8 mouse cellular contexts compared by ENCODE assay signal in the genomic region with DNA sequence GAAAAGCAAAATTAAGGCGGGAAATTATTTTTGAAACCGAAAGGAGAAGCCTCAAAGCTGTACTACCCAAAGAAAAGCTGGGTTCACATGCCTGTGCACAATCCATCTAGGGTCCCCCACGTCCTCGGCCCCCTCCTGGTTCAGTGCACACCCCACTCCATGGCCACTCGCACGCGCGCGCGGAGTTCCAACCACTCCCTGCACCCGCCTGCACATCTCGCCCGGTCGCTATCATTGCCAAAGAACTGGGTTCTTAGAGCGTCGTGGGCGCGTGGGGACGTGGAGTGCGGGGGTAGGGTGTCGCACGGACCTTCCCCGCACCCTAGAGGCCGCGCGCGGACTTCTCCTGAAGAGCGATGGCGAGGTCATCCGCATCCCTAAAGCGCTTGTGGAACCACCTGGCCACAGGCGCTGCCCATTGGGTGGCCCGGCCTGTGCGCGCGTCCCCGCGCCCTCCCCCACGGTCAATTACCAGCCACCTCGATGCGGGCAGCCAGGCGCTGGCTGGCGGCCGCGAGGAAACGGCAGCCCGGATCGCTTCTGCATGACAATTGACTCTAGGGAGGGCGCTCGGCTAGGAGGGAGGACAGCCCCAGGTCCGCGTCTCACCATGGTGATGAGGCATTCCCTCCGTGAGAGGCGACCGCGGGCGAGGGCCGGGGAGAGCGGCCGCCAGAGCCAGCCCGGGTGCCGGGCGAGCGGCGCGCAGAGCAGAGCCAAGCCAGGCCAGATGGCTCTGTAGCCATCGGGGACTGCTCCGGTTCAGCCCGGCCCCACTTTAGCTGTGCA. TPM values are rescaled to one million over a fixed set of nuclear protein-coding genes. Genes with fewer than 3 reads are reported as not detected.
DNase-seq lines count a peak whose midpoint lies in the region; ATAC-seq and TF ChIP-seq lines count a peak whose summit lies in the region.

No protein-coding gene starts in this region.

- H3K27ac ChIP-seq in bone marrow, adult 2 months (ENCODE audit: control insufficient read depth, insufficient read depth, low read depth, low read length, poor library complexity): peak overlapping the region; percentile 56
- H3K27ac ChIP-seq in midbrain, embryonic 10.5 days (replicated peaks): peak overlapping the region; percentile 85
- H3K27ac ChIP-seq in stomach, embryonic 14.5 days (ENCODE audit: low read length): no peak overlapping the region

- TF ChIP-seq POLR2A in bone marrow, adult 2 months (IDR thresholded peaks at IDR 0.05; ENCODE audit: borderline replicate concordance, control insufficient read depth, low read depth, low read length): no peak

- 0 out of 2 replicates have a peak overlapping the region, but pooled peaks have one; percentile 12 for H3K9ac ChIP-seq in stomach, embryonic 14.5 days (replicated peaks; ENCODE audit: low read depth, low read length)

- H3K4me1 ChIP-seq in bone marrow, adult 2 months (ENCODE audit: control insufficient read depth, insufficient read depth, low read length): peaks cover 1% of the 10 kb centered on the region; the same call in 1 of the 2 replicates
- H3K4me1 ChIP-seq in midbrain, embryonic 10.5 days: peaks cover 80% of the 10 kb centered on the region
- H3K4me1 ChIP-seq in stomach, embryonic 14.5 days (ENCODE audit: control insufficient read depth, insufficient read depth, low read length): no peaks in the 10 kb centered on the region; the same call in 1 of the 2 replicates

- WGBS in bone marrow, adult 2 months: under 1% methylated on average over 69 of the region's 69 CpGs
- WGBS in midbrain, embryonic 10.5 days: under 1% methylated on average over 69 of the region's 69 CpGs
- WGBS in stomach, embryonic 14.5 days: under 1% methylated on average over 69 of the region's 69 CpGs

- peak overlapping the region; percentile 76 for H3K4me3 ChIP-seq in bone marrow, adult 2 months (replicated peaks; ENCODE audit: control insufficient read depth, low read depth, low read length)
- H3K4me3 ChIP-seq in midbrain, embryonic 10.5 days: peak overlapping the region; percentile 59
- H3K4me3 ChIP-seq in stomach, embryonic 14.5 days (ENCODE audit: low read depth, low read length): peak overlapping the region; percentile 45

- peak overlapping the region; percentile 88 for H3K4me2 ChIP-seq in stomach, embryonic 14.5 days (replicated peaks; ENCODE audit: low read depth, low read length)

- peaks cover 93% of the 10 kb centered on the region for H3K27me3 ChIP-seq in midbrain, embryonic 10.5 days (ENCODE audit: low read depth, poor library complexity, severe bottlenecking)
- H3K27me3 ChIP-seq in stomach, embryonic 14.5 days (ENCODE audit: control insufficient read depth, insufficient read depth, low read length): peaks cover 8% of the 10 kb centered on the region; the same call in 1 of the 2 replicates

- H3K36me3 ChIP-seq in midbrain, embryonic 10.5 days: peaks cover 14% of the 10 kb centered on the region
- H3K36me3 ChIP-seq in stomach, embryonic 14.5 days (ENCODE audit: control insufficient read depth, insufficient read depth, low read length): no peaks in the 10 kb centered on the region

- DNase-seq in layer of hippocampus, adult 11-12 months (ENCODE audit: low spot score): peak; percentile 48
- no peak for DNase-seq in layer of hippocampus, postnatal 25 days (ENCODE audit: extremely low spot score in 1 of 2, low spot score in 1 of 2)
- peak; percentile 52 for DNase-seq in heart, postnatal 4 days
- DNase-seq in left cerebral cortex, adult 8-10 months (ENCODE audit: low spot score in 2 of 2): peak; percentile 24 to 31
- peak; percentile 89 for DNase-seq in midbrain, embryonic 10.5 days (ENCODE audit: low spot score)

- H3K9me3 ChIP-seq in midbrain, embryonic 10.5 days (replicated peaks): no peaks in the 10 kb centered on the region
- no peaks in the 10 kb centered on the region for H3K9me3 ChIP-seq in stomach, embryonic 14.5 days (ENCODE audit: control insufficient read depth, low read depth, low read length)

- ATAC-seq in erythroid progenitor cell, adult 5-6 weeks (replicated peaks; ENCODE audit: low FRiP score, poor library complexity, severe bottlenecking): peak; percentile 64
- peak; percentile 35; the same call in 1 of the 2 replicates for ATAC-seq in stomach, embryonic 14.5 days (ENCODE audit: insufficient number of reproducible peaks, insufficient read depth, low FRiP score, low read depth)

- TF ChIP-seq CTCF in bone marrow, adult 2 months (IDR thresholded peaks at IDR 0.05; ENCODE audit: control insufficient read depth, insufficient read depth, low read length): no peak

RNA-seq across cellular contexts. Expression of a gene that starts 12.4 kb away (rescaled TPM):
- 100 to 1,000 TPM; 169 to 188 TPM for total RNA-seq in layer of hippocampus, postnatal 25 days (2021)
- polyA plus RNA-seq in bone marrow, adult 2 months (2011; ENCODE audit: insufficient read depth, insufficient read length, low replicate concordance, missing spikeins): 44.5 and 49.6 TPM in 2 replicates
- 20.9 and 22.6 TPM in 2 replicates for total RNA-seq in erythroid progenitor cell, adult 5-6 weeks (2015; ENCODE audit: low replicate concordance)
- 10.1 and 21.9 TPM in 2 replicates for total RNA-seq in erythroid progenitor cell, adult 5-6 weeks (2017; ENCODE audit: low replicate concordance)
- total RNA-seq in heart, postnatal 4 days (2021): 10 to 100 TPM; 45.8 to 46.7 TPM
- 100 to 1,000 TPM; 202 to 206 (median 204) TPM for total RNA-seq in left cerebral cortex, adult 8-10 months (2022)
- polyA plus RNA-seq in midbrain, embryonic 10.5 days (2016; fragmentation: Nextera tagmentation; extraction: Ambion mirVana): 102 and 111 TPM in 2 replicates
- 53.1 and 54.5 TPM in 2 replicates for polyA plus RNA-seq in stomach, embryonic 14.5 days (2014; fragmentation: Nextera tagmentation; extraction: Ambion mirVana)

Comparison
In these comparisons a context has a peak if more than half of its experiments do, and no peak if none do; other contexts are left out.
1. DNase-seq: peak in layer of hippocampus, adult 11-12 months (single experiment), heart, postnatal 4 days (single experiment), left cerebral cortex, adult 8-10 months (2 of 2) and midbrain, embryonic 10.5 days (single experiment); none in layer of hippocampus, postnatal 25 days (0 of 2).
2. Peak in every context shown above with its lines, with median percentiles within 50 percentile points of each other: H3K4me3 ChIP-seq.